Mouse (Mus musculus): ENCODE results near the gene Tomm7. TPM values are rescaled to one million over a fixed set of nuclear protein-coding genes. Genes with fewer than 3 reads are reported as not detected.

Tomm7 gene
- 55.0 TPM for polyA plus RNA-seq (2017; shearing (Covaris generic))

DNA sequence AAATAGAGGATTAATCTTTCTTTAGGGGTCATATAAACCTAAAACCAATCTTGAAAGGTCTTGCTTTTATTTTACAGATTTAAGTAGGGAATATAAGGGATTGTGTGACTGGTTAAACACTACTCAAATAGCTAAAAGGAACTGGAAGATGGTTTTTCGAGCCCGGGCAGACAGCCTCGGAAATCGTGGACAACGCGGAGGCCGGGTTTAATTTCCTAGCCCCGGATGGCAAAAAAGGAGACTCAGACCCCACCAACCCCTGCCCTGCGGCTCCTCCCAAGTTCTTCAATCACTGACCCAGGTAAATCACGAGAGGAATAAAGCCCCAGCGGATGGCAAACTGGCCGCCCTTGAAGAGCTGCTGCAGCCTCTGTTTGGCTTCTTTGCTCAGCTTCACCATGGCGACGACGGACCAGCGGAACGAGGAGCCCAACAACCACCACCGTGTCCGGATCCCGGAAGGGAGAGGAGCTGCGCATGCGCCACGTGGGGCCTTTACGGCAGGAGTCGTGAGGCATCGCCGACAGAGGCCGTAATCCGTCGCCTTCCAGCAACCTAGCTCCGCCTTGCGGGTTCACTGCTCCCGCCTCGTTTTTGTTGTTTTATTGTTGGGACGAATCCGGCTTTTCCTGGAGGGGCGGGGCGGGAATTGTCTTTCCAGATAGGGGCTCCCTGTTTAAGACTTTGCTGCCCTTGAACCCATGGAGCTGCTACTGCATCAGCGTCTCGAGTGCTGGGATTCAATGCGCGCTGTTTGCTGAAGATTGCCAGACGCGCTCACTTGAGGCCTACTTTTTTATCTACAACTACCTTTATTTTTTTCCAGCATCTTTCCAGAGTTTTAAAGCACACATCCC, at the start of gene Tomm7:
Tomm7 (minus strand) TSS at position 488 of the 857 bp plus-strand sequence.

Other genes starting within 250 kb of the Tomm7 start
- 76.3 TPM for gene Srpk2, start 159.5 kb downstream of the Tomm7 start, polyA plus RNA-seq (2017; shearing (Covaris generic))
- gene Pus7, start 60.5 kb downstream of the Tomm7 start, polyA plus RNA-seq (2017; shearing (Covaris generic)) = 14.1 TPM
- 13.4 TPM for gene Rint1, start 56.5 kb downstream of the Tomm7 start, polyA plus RNA-seq (2017; shearing (Covaris generic))
- 13.5 TPM for gene Fam126a, start 186.5 kb upstream of the Tomm7 start, polyA plus RNA-seq (2017; shearing (Covaris generic))

Data from effector memory CD4-positive, alpha-beta T cell, adult 7 months (primary cell).